Mouse (Mus musculus): ENCODE results near the gene Ccdc162.

Ccdc162 gene

DNA sequence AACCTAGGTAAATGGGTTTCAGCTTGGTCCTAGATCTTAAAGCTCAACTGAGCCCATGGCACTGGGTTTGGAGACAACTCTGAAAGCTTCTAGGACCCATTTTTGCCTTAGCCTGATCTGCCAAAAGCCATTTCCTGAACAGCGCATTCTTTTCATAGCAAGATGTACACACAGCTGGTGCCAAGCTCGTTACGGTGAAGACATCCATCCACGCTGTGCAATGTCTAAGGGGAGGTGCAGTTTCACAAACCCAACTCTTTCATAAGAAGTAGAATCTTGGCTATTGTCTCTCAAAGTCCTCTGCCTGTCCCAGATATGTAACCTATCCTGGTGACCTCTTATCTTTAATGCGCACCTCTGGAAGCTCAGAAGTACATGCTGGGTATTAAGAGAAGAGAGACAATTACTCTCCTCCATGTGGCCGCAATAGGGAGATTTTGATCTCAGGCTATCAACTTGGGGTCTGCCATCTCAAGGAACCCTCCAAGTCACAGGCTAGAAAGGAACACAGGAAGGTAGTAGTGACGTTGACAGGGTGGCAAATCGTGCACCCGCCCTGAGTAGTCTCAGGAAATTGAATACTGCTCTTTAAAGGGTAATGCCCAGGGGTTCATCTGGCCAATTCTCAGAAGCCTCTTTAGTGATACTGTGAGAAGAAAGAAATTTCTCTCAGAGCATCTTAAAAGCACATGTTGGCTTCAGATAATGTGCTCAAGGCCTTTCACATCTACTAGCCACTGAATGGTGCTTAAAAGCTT, 81.0 kb downstream of the Ccdc162 start:
- DNase-seq (ENCODE audit: low read depth, low spot score), result peak; percentile 63

DNA sequence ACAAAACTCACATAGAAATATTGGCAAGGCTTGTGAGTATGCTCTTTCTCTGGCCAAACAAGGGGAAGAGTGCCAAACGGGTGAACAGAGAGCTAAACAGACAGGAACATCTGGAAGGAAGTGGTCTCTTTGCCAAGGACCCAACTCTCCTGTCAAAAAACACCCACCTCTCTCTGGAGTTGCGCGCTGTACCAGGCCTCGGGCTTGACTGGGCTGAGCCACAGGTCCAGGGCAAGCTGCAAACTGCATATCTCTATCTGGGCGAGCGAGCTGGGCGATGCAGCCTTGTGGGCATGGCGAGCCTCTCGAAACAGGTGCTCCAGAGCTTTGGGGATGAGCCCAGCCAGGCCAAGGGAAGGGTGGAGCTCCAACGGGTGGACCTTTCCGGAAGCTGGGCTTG, 82.6 kb downstream of the Ccdc162 start:
- no peak for DNase-seq (ENCODE audit: low read depth, low spot score)

DNA sequence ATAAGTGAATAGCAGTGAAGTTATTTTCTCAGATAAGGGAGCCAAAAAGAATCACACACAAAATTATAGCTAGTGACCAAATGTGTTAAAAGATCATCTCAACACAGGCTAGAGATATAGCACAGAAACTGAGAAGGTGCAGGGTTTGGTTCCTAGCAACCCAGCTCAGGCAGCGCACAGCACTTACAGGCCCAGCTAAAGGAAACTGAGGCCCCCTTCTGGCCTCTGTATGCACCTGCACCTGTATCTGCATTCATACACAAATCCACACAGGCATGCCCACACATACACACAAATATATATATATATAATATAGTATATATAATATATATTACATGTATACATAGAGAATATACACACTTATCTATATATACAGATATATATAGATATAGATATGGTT, 84.4 kb downstream of the Ccdc162 start:
- DNase-seq (ENCODE audit: low read depth, low spot score), result no peak

DNA sequence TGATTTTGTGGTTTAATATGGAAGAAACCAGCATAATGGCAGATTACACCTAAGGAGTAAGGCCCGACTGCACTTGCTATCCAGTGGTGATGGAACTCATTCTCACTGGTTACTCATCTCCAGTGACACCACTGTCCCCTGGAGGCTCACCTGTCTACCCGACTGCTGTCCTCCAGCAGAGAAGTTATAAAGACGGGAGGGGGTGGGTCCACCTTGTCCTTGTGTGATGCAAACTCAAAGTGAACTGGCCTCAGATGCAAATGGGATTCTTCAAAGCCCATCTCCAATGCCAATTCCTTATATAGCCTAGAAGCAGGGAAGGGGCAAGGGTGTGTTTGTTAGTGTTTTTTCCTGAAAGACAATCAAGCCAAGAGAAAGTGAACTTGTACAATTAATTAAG, 89.4 kb downstream of the Ccdc162 start:
- DNase-seq (ENCODE audit: low read depth, low spot score), result no peak

DNA sequence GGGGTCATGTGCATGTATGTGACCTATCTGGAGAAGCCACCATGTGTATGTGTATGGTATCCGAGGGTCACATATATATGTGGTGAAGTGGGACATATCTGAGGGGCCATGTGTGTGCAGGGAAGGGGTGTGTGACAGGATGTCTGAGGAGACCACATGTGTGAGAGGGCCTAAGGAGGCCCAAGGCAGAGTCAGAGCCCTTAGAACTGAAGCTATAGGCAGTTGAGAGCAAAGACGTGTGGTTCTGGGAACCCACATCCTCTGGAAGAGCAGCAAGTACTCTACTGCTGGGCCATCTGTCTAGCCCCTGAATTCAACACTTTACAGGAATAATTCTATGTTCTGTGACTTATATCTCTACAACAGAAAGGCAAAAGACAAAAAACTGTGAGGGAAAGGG, 96.4 kb downstream of the Ccdc162 start:
- DNase-seq (ENCODE audit: low read depth, low spot score), result no peak

DNA sequence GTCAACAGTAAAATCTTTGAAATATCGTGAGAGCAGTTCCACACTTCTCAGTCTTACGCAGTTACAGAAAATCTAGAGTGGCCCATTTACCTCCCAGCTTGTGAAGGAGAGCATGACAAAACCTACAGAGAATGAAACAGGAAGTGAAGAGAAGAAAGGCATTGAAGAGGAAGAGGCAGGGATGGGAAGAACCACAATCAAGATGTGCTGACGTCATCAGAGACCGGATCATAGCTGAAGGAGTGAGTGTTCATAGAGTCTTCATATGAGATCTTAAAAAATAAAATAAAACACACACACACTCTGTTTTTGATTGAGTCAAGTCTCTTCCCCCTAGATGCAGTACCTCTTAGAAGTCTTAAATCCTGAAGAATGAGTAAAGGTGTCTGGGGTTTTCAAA, 100.9 kb downstream of the Ccdc162 start:
- no peak for DNase-seq (ENCODE audit: low read depth, low spot score)

DNA sequence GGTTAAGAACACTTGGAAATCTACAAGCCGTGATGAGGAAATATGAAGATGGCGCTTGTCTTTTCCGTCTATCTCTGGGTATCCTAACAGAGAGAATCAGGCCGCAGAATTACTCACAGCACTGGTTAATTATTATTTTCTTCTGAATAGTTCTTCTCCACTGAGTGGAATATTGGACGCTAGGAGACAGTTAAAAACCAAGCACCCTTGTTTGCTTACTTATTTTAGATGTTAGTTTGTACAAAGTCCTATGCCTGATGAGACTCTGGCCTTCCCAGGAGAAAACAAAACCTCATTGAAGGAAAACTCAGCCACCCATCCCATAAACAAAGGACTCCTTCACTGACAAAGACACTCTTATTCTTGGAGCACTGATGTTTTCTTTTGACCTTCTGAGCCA, 104.5 kb downstream of the Ccdc162 start:
- no peak for DNase-seq (ENCODE audit: low read depth, low spot score)

DNA sequence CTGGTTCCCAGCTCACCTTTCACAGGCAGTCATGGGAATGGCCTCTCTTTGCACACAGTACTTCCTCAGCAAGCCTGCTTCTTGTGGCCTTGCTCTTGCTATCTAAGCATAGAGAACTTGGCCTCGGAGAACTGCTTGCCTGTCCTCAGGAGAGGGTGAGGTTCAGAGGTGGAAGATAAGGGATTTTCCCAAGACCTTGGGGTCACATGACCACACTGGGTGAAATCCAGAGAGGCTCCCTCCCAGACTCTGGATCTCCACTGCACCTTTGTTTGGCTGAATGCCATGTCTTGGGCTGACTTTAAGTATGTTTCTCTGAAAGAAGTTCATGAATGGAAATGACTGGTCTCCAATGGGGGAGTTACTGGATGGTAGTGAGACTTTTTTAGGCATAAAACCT, 107.0 kb downstream of the Ccdc162 start:
- no peak for DNase-seq (ENCODE audit: low read depth, low spot score)

DNA sequence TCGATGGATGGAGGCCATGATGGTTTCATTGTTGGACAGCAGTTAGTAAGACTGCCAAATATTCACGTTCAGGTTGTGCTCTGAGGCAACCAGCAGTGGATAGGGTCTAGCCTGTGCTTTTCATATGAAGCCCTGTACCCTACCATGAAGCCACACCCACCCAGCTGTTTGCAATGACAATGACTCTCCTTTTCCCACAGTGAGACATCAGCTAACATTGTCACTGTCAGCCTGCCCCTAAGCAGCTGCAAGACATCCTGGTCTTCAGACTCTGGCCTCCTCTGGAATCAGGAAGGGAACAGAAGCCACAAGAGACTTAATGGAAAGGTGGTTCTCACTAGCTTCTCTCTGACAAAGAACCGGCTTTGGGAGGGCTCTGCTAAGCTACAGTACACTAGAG, 107.9 kb downstream of the Ccdc162 start:
- no peak for DNase-seq (ENCODE audit: low read depth, low spot score)

DNA sequence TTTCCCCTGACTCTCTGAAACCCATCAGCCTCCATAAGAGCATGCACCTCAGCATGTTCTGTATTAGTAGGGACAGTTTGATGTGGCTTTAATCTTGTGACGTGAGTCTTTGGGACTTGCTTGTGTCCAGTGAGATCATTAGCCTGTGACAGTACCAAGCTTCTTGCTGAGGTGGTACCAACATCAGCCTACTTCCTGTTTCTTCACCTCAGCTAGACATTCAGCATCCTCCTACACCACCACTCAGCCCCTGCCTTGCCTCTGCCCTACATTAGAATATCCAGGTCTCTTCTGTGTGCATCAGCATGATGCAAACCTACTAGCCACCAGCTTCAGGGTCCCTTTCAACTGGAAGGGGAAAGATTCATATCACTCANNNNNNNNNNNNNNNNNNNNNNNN, 113.8 kb downstream of the Ccdc162 start:
- DNase-seq (ENCODE audit: low read depth, low spot score), result no peak

DNA sequence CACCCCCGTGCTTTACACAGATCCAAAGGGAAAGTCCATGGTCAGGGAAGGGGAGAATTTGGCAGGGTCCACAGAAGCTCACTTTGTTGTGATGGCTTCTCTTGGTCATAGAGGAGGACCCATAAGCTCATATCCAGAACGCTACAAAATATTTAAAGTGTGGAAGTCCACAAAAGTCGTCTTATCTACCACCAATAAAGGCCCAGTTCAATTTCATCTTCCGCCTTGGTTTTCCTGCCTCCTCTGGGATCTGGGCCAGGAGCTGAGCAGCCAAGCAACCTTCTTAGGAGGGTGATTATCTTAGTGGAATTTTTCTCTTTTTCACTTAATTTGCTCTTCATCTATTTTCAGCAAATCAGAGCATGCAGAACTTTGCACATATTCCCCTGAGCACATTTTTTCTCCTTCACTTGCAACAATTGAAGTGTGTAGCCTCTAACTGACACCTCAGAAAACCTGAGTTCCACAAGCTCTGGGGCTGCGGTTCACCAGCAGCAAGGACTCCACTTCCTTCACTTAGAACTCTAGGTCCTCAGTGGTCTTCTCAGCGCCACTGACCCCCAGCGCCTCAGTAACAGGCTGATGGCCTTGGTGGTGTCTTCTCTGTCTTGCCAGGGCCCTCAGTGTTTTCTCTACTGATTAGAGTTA, 114.4 kb downstream of the Ccdc162 start:
- peak; percentile 55 for DNase-seq (ENCODE audit: low read depth, low spot score)

DNA sequence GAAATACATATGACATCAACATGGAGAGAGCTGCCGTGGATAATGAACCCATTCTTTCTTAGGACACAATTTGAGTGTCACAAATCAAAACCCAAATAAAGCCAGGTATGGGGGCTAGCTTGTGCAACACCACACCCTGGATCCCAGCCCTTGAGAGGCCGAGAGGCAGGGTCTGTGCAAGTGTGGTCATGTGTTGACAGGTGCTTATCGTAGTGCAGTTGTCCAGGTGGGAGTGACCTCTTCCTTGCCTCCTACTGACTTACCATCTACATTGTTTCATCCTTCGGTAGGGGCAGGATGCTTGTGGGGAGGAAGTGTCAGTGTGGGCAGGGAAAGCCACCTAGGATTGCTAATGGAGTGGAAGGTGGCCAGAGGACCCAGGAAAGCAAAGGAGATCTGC, 115.1 kb downstream of the Ccdc162 start:
- no peak for DNase-seq (ENCODE audit: low read depth, low spot score)

DNA sequence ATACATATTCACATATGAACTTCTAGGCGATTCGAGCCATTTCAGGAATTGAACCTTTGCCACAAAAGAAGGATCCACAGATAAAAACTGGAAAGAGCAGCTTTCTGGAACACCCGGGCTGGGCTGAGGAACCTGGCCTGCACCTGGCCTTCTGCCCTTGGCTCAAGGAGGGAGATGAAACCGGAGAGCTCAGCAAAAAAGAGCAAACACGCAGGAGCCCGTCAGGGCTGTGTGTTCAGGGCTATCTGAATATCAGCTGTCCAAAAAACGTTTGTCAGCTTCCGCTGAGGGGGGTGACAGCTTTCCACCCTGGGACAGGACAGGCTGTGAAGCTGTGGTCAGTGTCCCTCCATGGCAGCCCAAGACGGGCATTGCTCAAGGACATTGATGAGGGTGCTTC, 117.4 kb downstream of the Ccdc162 start:
- DNase-seq (ENCODE audit: low read depth, low spot score), result peak; percentile 27

DNA sequence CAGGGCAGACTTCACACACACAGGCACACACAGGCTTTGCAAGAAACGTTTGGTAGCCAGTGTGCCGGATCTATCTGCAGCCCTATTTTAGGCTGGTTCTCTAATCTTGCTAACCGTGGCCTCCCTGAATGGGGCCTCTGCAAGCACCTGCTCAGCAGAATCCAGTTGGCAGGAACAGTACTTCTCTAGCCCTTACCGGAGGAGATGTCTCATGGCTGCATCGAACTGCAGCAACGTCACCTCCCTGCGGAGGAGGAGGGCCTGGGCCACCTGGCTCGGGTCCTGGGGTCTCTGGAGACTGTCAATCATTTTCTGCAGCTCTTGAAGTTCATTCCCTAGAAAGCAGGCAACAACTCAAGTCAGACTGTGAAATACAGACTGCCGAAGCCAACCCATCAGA, 118.2 kb downstream of the Ccdc162 start:
- peak; percentile 73 for DNase-seq (ENCODE audit: low read depth, low spot score)

DNA sequence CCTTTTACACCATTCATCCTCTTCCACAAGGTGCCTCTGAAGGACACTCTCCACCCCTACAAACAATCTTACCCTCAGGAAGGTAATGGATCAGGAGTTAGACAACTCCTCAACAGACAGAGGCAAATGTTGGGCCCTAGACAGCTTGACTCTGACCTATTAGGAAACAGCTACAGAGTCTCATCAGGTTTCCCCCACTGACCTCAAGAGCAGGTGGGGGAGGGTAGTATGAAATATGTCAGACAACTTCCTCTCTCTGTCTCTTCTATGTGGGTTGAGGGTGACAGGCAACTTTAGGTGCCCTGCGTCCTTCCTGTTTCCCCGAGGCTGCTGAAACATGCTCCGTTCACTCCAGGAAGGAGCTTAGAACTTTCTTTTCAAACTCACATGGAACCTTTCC, 120.9 kb downstream of the Ccdc162 start:
- no peak for DNase-seq (ENCODE audit: low read depth, low spot score)

DNA sequence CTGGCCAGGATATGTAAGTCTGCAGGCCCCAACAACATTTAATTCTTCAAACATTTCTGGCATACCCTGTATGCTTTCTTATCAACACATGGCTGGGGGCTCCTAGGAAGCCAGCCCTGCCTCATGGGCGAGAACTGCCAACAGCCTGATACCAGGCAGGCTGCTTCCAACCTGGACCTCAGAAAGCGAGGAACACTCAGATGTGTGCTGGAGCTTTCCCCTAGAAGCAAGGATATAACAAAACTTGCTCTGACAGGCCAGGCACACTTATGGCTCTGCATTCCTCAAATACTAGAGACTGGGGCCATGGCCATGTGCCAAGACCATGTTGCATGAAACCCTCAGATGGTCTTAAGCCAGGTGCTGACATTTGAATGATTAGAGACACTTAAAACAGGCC, 121.5 kb downstream of the Ccdc162 start:
- no peak for DNase-seq (ENCODE audit: low read depth, low spot score)

DNA sequence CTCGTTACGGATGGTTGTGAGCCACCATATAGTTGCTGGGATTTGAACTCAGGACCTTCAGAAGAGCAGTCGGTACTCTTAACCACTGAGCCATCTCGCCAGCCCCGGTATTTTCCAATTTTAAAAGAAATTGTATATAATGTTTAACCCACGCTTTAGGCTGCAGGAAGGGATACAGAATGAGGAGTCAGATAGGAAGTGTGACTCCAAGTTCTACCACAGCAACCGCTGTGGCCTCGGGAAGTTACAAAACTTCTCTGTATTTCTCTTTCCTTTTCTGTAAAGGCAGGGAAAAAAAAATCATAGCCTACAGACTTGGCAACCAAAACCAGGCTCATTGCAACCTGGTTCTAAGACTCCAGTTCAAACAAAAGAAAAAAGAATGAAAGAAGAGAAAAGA, 122.0 kb downstream of the Ccdc162 start:
- no peak for DNase-seq (ENCODE audit: low read depth, low spot score)

DNA sequence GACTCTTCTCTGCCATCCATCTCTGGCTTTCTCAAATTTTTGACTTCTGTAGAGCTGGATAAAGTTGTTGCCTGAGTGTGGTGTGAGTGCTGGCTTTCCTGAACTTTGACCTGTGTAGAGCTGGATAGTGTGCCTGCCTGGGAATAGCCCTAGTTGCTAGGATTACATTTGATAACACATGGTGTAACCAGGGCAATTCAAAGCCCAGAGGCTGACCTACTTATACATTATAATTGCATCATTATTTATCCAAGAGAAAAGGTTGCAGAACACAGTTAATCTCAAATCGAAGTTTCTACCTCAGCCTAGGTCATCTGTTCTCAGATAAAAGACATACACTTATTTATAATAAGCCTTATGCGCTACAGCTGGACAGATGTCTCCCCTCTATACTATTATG, 127.8 kb downstream of the Ccdc162 start:
- DNase-seq (ENCODE audit: low read depth, low spot score), result no peak

DNA sequence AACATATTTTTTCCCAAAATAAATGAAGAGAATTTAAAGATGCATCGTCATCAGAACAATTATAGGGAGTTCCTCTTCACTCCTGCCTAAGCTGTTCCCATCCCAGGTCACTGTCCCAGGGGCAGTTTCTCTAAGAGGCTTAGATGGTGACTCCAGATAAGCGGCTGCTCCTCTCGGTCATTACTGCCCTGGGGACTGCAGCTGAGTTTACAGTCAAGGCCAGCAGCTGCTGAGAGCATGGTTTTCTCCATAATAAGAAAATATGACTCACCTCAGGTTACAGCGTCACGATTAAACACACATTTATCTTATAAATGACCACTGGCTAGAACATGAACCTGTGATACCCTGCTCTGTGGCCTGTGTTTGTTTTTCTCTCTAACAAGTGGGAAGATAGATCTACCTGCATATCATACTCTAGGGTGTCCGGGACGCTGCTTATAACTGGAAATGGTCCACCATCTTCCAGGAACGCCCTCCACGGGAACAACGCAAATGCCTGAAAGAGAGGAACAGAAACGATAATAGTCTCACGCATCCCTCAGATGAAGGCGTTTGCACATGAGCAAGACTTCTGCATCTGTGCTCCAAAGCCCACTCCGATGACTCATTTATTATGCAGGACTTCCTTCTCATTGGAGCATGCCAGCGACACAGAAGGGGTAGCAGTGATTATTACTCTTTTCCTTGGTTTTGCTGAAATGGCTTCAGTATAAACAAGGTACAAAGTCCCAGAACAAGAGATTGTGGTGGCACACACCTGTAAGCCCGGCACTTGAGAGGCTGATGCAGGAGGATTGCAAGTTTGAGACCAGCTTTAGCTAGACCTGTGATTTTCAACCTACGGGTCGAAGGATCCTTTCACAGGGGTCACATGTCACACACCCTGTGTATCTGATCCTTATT, 129.2 kb downstream of the Ccdc162 start:
- peak; percentile 47 for DNase-seq (ENCODE audit: low read depth, low spot score)

DNA sequence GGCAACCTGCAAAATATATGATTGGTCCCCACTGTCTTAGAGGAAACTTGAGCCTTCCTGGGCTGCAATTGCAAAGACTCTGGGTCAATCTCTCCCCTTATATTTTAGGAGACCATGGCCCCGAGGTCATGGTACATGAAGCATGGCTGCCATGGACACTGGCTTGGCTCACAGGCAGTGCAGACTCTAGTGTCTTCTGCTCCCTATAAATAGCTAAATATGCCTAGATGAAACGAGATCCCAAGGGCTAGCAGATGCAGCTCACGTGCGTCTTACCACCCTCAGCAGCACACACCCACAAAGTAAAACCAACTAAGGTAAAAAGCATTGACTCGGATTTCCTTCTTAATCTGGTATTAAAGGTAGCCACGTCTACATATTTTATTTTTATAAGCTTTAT, 133.1 kb downstream of the Ccdc162 start:
- DNase-seq (ENCODE audit: low read depth, low spot score), result no peak

DNA sequence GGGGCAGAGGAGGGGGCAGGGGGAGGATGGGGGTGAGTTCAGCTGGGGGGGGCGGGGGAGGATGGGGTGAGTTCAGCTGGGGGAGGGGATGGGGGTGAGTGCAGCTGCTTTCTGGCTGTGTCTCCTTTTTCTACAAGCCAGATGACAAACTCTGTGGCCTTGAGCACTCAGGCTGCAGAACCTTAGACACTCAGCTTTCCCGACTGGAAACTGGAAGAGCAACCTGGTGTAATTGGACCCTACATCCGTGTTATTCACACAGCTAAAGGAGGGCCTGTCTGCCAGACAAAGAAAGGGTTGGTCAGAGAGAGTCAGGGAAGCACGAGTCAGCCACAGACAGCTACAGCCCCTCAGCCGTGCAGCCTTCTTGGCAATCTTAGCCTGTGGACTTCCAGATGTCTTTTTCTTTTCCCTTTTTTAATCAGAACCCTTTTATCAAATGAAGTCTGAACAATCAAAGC, 133.5 kb downstream of the Ccdc162 start:
- no peak for DNase-seq (ENCODE audit: low read depth, low spot score)

DNA sequence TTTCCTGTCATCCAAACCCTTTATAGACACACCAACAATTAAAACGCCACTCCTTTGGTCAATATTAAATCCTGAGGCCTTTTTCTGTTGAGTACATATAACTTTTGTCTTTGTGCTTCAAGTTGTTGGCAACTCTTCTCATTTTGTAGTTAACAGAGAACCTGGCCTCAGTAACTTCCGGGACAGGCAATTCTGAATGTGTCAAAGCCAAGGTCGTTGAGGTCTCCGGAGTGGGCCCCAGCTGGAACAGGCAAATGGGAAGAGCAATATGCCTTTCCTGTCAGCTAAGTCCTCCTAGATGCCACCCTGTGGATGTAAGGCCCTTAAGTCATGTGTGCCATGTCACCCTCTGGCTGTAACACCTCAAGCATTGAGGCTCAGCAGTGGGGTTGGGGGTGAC, 136.0 kb downstream of the Ccdc162 start:
- no peak for DNase-seq (ENCODE audit: low read depth, low spot score)
